Mouse (Mus musculus): Measurements from ENCODE around the gene Top3b. TPM values are rescaled to one million over a fixed set of nuclear protein-coding genes. Genes with fewer than 3 reads are reported as not detected.

The Top3b gene
- polyA plus RNA-seq, 1 experiment from 2014 or later, result 67.5 TPM

DNA sequence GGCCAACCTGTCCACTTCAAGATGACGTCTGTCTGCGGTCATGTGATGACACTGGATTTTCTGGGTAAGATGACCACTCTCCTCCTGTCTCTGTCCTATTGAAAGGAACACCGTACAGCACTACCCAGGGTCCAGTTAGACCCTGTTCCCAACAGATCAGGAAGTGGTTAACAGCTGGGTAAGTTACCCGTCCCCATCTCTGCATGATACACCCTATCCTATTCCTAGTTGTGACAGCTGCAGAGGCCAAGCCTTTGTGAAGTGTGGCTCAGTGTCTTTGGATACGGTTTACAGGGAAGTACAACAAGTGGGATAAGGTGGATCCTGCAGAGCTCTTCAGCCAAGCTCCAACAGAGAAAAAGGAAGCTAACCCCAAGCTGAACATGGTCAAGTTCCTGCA is 8.5 kb downstream of the Top3b start:
- no peaks in the 10 kb centered on the region for H3K4me1 ChIP-seq (ENCODE audit: control insufficient read depth, insufficient read depth, low read length)
- no peak overlapping the region for H3K4me2 ChIP-seq (ENCODE audit: low read length)
- DNase-seq (no peak), ATAC-seq (ENCODE audit: low FRiP score, low TSS enrichment) (no peak)
- no peaks in the 10 kb centered on the region for H3K27me3 ChIP-seq (ENCODE audit: control insufficient read depth, insufficient read depth, low read length)
- H3K36me3 ChIP-seq (ENCODE audit: control insufficient read depth, insufficient read depth, low read length), result peaks cover 84% of the 10 kb centered on the region
- WGBS, result 86% methylated on average over 5 of the region's 5 CpGs
- H3K9ac ChIP-seq (replicated peaks; ENCODE audit: low read length), result no peak overlapping the region
- H3K9me3 ChIP-seq (ENCODE audit: control insufficient read depth, low read length), result peaks cover 7% of the 10 kb centered on the region
- no peak overlapping the region for H3K4me3 ChIP-seq (replicated peaks; ENCODE audit: low read depth, low read length)
- no peak overlapping the region for H3K27ac ChIP-seq (replicated peaks; ENCODE audit: low read depth, low read length)

DNA sequence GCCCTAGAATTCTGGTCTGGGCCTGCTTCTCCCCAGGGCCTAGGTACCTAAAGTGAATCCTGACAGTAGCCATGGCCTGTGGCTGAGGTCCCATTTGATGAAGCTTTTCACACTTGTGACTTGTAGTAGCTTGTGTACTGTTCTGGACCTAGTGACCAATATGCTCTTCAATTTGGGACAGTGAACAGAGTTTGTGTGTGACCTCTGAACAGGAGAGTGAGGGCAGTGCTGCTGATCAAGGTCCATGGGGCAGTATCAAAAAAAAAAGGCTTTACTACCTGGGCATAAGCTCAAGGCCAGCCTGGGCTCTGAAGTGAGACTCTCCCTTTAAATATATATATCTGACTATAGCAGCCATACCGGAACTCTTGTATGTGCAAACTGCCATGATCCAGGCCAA is 17.8 kb downstream of the Top3b start:
- H3K4me1 ChIP-seq (ENCODE audit: control insufficient read depth, insufficient read depth, low read length), result no peaks in the 10 kb centered on the region
- H3K4me2 ChIP-seq (ENCODE audit: low read length), result no peak overlapping the region
- ATAC-seq (ENCODE audit: low FRiP score, low TSS enrichment) (no peak), DNase-seq (no peak)
- 91% methylated on average over 1 of the region's 1 CpGs for WGBS
- H3K27ac ChIP-seq (replicated peaks; ENCODE audit: low read depth, low read length), result no peak overlapping the region
- H3K4me3 ChIP-seq (replicated peaks; ENCODE audit: low read depth, low read length), result no peak overlapping the region
- H3K9me3 ChIP-seq (ENCODE audit: control insufficient read depth, low read length), result no peaks in the 10 kb centered on the region
- no peak overlapping the region for H3K9ac ChIP-seq (replicated peaks; ENCODE audit: low read length)
- H3K36me3 ChIP-seq (ENCODE audit: control insufficient read depth, insufficient read depth, low read length), result peaks cover 99% of the 10 kb centered on the region
- H3K27me3 ChIP-seq (ENCODE audit: control insufficient read depth, insufficient read depth, low read length), result no peaks in the 10 kb centered on the region

DNA sequence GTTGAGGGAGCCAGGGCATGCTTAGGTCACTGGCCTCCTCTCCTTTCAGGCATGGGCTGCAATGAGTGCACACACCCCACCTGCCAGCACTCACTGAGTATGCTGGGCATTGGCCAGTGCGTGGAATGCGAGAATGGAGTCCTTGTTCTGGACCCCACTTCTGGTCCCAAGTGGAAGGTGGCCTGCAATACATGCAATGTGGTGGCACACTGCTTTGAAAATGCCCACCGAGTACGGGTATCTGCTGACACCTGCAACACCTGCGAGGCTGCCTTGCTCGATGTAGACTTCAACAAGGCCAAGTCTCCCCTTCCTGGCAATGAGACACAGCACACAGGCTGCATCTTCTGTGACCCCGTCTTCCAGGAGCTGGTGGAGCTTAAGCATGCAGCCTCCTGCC is 21.8 kb downstream of the Top3b start:
- Histone ChIP-seq H3K9ac (replicated peaks; ENCODE audit: low read length) (no peak overlapping the region), H3K27me3 (ENCODE audit: control insufficient read depth, insufficient read depth, low read length) (no peaks in the 10 kb centered on the region), H3K4me1 (ENCODE audit: control insufficient read depth, insufficient read depth, low read length) (peaks cover 6% of the 10 kb centered on the region), H3K27ac (replicated peaks; ENCODE audit: low read depth, low read length) (no peak overlapping the region), H3K9me3 (ENCODE audit: control insufficient read depth, low read length) (no peaks in the 10 kb centered on the region), H3K4me3 (replicated peaks; ENCODE audit: low read depth, low read length) (no peak overlapping the region), H3K4me2 (ENCODE audit: low read length) (no peak overlapping the region), H3K36me3 (ENCODE audit: control insufficient read depth, insufficient read depth, low read length) (peaks cover 58% of the 10 kb centered on the region)
- no peak for ATAC-seq (ENCODE audit: low FRiP score, low TSS enrichment)
- DNase-seq, result no peak
- 92% methylated on average over 7 of the region's 7 CpGs for WGBS

- Histone ChIP-seq H3K4me3 (replicated peaks; ENCODE audit: low read depth, low read length) (no peak overlapping the region), H3K36me3 (ENCODE audit: control insufficient read depth, insufficient read depth, low read length) (peaks cover 25% of the 10 kb centered on the region), H3K4me1 (ENCODE audit: control insufficient read depth, insufficient read depth, low read length) (peaks cover 13% of the 10 kb centered on the region), H3K9ac (replicated peaks; ENCODE audit: low read length) (peak overlapping the region; percentile 83; the same call in 1 of the 2 replicates), H3K9me3 (ENCODE audit: control insufficient read depth, low read length) (no peaks in the 10 kb centered on the region), H3K27me3 (ENCODE audit: control insufficient read depth, insufficient read depth, low read length) (no peaks in the 10 kb centered on the region), H3K27ac (replicated peaks; ENCODE audit: low read depth, low read length) (peak overlapping the region; percentile 72), H3K4me2 (ENCODE audit: low read length) (peak overlapping the region; percentile 84)
- ATAC-seq (ENCODE audit: low FRiP score, low TSS enrichment) (no peak), DNase-seq (no peak)
- 23% methylated on average over 4 of the region's 4 CpGs for WGBS
These were observed 25.5 kb downstream of the Top3b start for GRCm38 (mm10) chr16:16896015-16896381.

GRCm38 (mm10) chr16:16896382-16897055 is 26.0 kb downstream of the Top3b start, which contains the start of gene Ppm1f:
Ppm1f (plus strand) TSS chr16:16896469.
- H3K4me3 ChIP-seq (replicated peaks; ENCODE audit: low read depth, low read length), result peak within 1 kb of the TSS; percentile 60
- peak within 1 kb of the TSS; percentile 72 for H3K27ac ChIP-seq (replicated peaks; ENCODE audit: low read depth, low read length)
- WGBS, result under 1% methylated on average over 29 of the region's 29 CpGs
- ATAC-seq (ENCODE audit: low FRiP score, low TSS enrichment), result peak; percentile 92
- peak; percentile 96 for DNase-seq
- peak within 1 kb of the TSS; percentile 84 for H3K4me2 ChIP-seq (ENCODE audit: low read length)
- H3K36me3 ChIP-seq (ENCODE audit: control insufficient read depth, insufficient read depth, low read length), result peaks cover 20% of the 10 kb centered on the region
- peak within 1 kb of the TSS; percentile 83 for H3K9ac ChIP-seq (replicated peaks; ENCODE audit: low read length)
- H3K4me1 ChIP-seq (ENCODE audit: control insufficient read depth, insufficient read depth, low read length), result peaks cover 13% of the 10 kb centered on the region
- no peaks in the 10 kb centered on the region for H3K9me3 ChIP-seq (ENCODE audit: control insufficient read depth, low read length)
- no peaks in the 10 kb centered on the region for H3K27me3 ChIP-seq (ENCODE audit: control insufficient read depth, insufficient read depth, low read length)

DNA sequence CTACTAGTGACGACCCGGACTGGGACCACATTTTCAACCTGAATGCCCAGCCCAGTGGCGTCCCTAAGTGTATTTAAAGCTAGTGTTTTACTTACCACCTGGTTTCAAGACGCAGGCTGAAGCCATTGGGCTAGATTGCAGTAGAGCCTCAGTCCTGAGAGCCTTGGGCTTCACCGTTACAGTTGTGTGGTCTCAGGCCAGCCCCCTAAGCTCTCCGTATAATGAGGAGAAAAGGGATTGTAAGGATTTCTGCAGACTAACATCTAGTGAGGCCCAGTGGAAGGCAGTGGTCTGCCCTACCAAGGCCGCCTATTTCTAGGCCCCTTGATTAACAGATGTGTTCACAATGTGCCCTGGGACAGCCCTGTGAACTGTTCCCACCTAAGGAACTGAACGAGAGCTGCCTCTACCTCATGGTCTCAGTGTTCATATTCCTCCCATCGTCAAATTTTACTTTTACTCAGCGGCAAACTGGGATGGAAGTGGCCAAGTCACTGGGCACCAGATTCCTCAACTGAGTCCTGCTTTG is 26.6 kb downstream of the Top3b start:
- WGBS, result 24% methylated on average over 10 of the region's 10 CpGs
- H3K36me3 ChIP-seq (ENCODE audit: control insufficient read depth, insufficient read depth, low read length), result peaks cover 14% of the 10 kb centered on the region
- H3K4me3 ChIP-seq (replicated peaks; ENCODE audit: low read depth, low read length), result peak overlapping the region; percentile 60
- DNase-seq (peak; percentile 40), ATAC-seq (ENCODE audit: low FRiP score, low TSS enrichment) (peak; percentile 21; the same call in 1 of the 2 replicates)
- H3K27ac ChIP-seq (replicated peaks; ENCODE audit: low read depth, low read length), result peak overlapping the region; percentile 72
- H3K27me3 ChIP-seq (ENCODE audit: control insufficient read depth, insufficient read depth, low read length), result no peaks in the 10 kb centered on the region
- peak overlapping the region; percentile 84 for H3K4me2 ChIP-seq (ENCODE audit: low read length)
- H3K9ac ChIP-seq (replicated peaks; ENCODE audit: low read length), result peak overlapping the region; percentile 83
- H3K9me3 ChIP-seq (ENCODE audit: control insufficient read depth, low read length), result no peaks in the 10 kb centered on the region
- peaks cover 13% of the 10 kb centered on the region for H3K4me1 ChIP-seq (ENCODE audit: control insufficient read depth, insufficient read depth, low read length)

GRCm38 (mm10) chr16:16902329-16902728 is 31.8 kb downstream of the Top3b start:
- no peaks in the 10 kb centered on the region for H3K27me3 ChIP-seq (ENCODE audit: control insufficient read depth, insufficient read depth, low read length)
- H3K9ac ChIP-seq (replicated peaks; ENCODE audit: low read length), result no peak overlapping the region
- DNase-seq (no peak), ATAC-seq (ENCODE audit: low FRiP score, low TSS enrichment) (no peak)
- H3K4me2 ChIP-seq (ENCODE audit: low read length), result no peak overlapping the region
- H3K4me3 ChIP-seq (replicated peaks; ENCODE audit: low read depth, low read length), result no peak overlapping the region
- H3K4me1 ChIP-seq (ENCODE audit: control insufficient read depth, insufficient read depth, low read length), result peaks cover 8% of the 10 kb centered on the region
- no peaks in the 10 kb centered on the region for H3K9me3 ChIP-seq (ENCODE audit: control insufficient read depth, low read length)
- no peak overlapping the region for H3K27ac ChIP-seq (replicated peaks; ENCODE audit: low read depth, low read length)
- 96% methylated on average over 4 of the region's 4 CpGs for WGBS
- peaks cover 46% of the 10 kb centered on the region for H3K36me3 ChIP-seq (ENCODE audit: control insufficient read depth, insufficient read depth, low read length)

GRCm38 (mm10) chr16:16903188-16903587 is 32.7 kb downstream of the Top3b start:
- 87% methylated on average over 5 of the region's 5 CpGs for WGBS
- no peak overlapping the region for H3K4me2 ChIP-seq (ENCODE audit: low read length)
- no peaks in the 10 kb centered on the region for H3K27me3 ChIP-seq (ENCODE audit: control insufficient read depth, insufficient read depth, low read length)
- H3K36me3 ChIP-seq (ENCODE audit: control insufficient read depth, insufficient read depth, low read length), result peaks cover 54% of the 10 kb centered on the region
- DNase-seq, result no peak
- H3K27ac ChIP-seq (replicated peaks; ENCODE audit: low read depth, low read length), result no peak overlapping the region
- no peaks in the 10 kb centered on the region for H3K9me3 ChIP-seq (ENCODE audit: control insufficient read depth, low read length)
- no peaks in the 10 kb centered on the region for H3K4me1 ChIP-seq (ENCODE audit: control insufficient read depth, insufficient read depth, low read length)
- H3K9ac ChIP-seq (replicated peaks; ENCODE audit: low read length), result no peak overlapping the region
- no peak overlapping the region for H3K4me3 ChIP-seq (replicated peaks; ENCODE audit: low read depth, low read length)
- no peak for ATAC-seq (ENCODE audit: low FRiP score, low TSS enrichment)

- Histone ChIP-seq H3K36me3 (ENCODE audit: control insufficient read depth, insufficient read depth, low read length) (peaks cover 86% of the 10 kb centered on the region), H3K9ac (replicated peaks; ENCODE audit: low read length) (no peak overlapping the region), H3K4me1 (ENCODE audit: control insufficient read depth, insufficient read depth, low read length) (no peaks in the 10 kb centered on the region; the same call in 1 of the 2 replicates), H3K27ac (replicated peaks; ENCODE audit: low read depth, low read length) (no peak overlapping the region), H3K27me3 (ENCODE audit: control insufficient read depth, insufficient read depth, low read length) (no peaks in the 10 kb centered on the region), H3K9me3 (ENCODE audit: control insufficient read depth, low read length) (no peaks in the 10 kb centered on the region), H3K4me2 (ENCODE audit: low read length) (no peak overlapping the region), H3K4me3 (replicated peaks; ENCODE audit: low read depth, low read length) (no peak overlapping the region)
- DNase-seq (no peak), ATAC-seq (ENCODE audit: low FRiP score, low TSS enrichment) (no peak)
- WGBS, result 89% methylated on average over 6 of the region's 6 CpGs
These were observed 37.3 kb downstream of the Top3b start for GRCm38 (mm10) chr16:16907799-16908198.
